Mouse (Mus musculus) heart, postnatal 0 days (tissue): ENCODE measurements around the gene Igfbp3. TPM values are rescaled to one million over a fixed set of nuclear protein-coding genes. Genes with fewer than 3 reads are reported as not detected.

Experiments used
- ATAC-seq: fragments of 200-750 bp; cut with Nextera tagmentation; 2 replicates; pipeline ENCODE4 v1.8.0; 2017; ENCODE audit warnings: low read depth, moderate number of reproducible peaks, moderate library complexity; ENCODE audit not compliant: insufficient read depth
- DNase-seq: peaks from one replicate; pipeline ENCODE4 v3.0.0-alpha.2; 2016; ENCODE audit warnings: low spot score
- H3K27ac ChIP-seq: fragments of 300-500 bp; sonication (generic); 2 replicates; pipeline ENCODE4 v1.5.1; 2014; ENCODE audit warnings: low read depth, mild to moderate bottlenecking
- H3K27me3 ChIP-seq: fragments of 300-500 bp; sonication (generic); 2 replicates; pipeline ENCODE4 v1.6.1; 2014; ENCODE audit warnings: low read length, mixed read lengths; ENCODE audit not compliant: control insufficient read depth, insufficient read depth
- H3K36me3 ChIP-seq: fragments of 300-500 bp; sonication (generic); replicated peaks from 2 replicates; pipeline ENCODE4 v1.6.1; 2014; ENCODE audit warnings: low read length, mixed read lengths; ENCODE audit not compliant: control insufficient read depth, insufficient read depth
- H3K4me1 ChIP-seq: fragments of 300-500 bp; sonication (generic); 2 replicates; pipeline ENCODE4 v1.6.1; 2014; ENCODE audit warnings: antibody characterized with exemption; ENCODE audit not compliant: control insufficient read depth, insufficient read depth
- H3K4me2 ChIP-seq: fragments of 300-500 bp; sonication (generic); 2 replicates; pipeline ENCODE4 v1.6.1; 2014; ENCODE audit warnings: low read depth, mild to moderate bottlenecking, low read length, moderate library complexity
- H3K4me3 ChIP-seq: fragments of 300-500 bp; sonication (generic); 2 replicates; pipeline ENCODE4 v1.5.1; 2014; ENCODE audit warnings: low read depth, low read length
- H3K9ac ChIP-seq: fragments of 300-500 bp; sonication (generic); replicated peaks from 2 replicates; pipeline ENCODE4 v1.6.1; 2014; ENCODE audit warnings: low read depth, low read length, mixed read lengths
- H3K9me3 ChIP-seq: fragments of 300-500 bp; sonication (generic); replicated peaks from 2 replicates; pipeline ENCODE4 v1.6.1; 2016; ENCODE audit warnings: low read length; ENCODE audit not compliant: control insufficient read depth
- CTCF ChIP-seq: IDR thresholded peaks from 2 replicates; pipeline ENCODE4 v1.5.1; 2016; ENCODE audit warnings: antibody characterized with exemption, control low read depth, low read depth
- EP300 ChIP-seq: IDR thresholded peaks from 2 replicates; pipeline ENCODE4 v1.6.1; 2016; ENCODE audit warnings: antibody characterized with exemption, low read depth
- WGBS: fragments of 180-500 bp; shearing (Covaris S2); extraction: QIAGEN DNeasy Blood & Tissue Kit; methylation state at CpG from one replicate; pipeline ENCODE4 v1.1.7; 2014; 5-methylcytosine and 5-hydroxymethylcytosine counted together
- polyA plus RNA-seq: library from polyadenylated mRNA; unstranded; fragments of >200 nt; fragmentation: Nextera tagmentation; extraction: Ambion mirVana; gene quantifications from 2 replicates; pipeline ENCODE4 v1.2.1, GENCODE M21; 2015
- total RNA-seq: library from RNA; depleted of rRNA; stranded (reverse); fragments of >200 nt; gene quantifications from 2 replicates; pipeline ENCODE4 v1.2.3, GENCODE M21; 2014; ENCODE audit warnings: low replicate concordance

Igfbp3 gene
- total and polyA plus RNA-seq, 2 experiments from 2014 or later: 17.2 to 46.5 TPM

DNA sequence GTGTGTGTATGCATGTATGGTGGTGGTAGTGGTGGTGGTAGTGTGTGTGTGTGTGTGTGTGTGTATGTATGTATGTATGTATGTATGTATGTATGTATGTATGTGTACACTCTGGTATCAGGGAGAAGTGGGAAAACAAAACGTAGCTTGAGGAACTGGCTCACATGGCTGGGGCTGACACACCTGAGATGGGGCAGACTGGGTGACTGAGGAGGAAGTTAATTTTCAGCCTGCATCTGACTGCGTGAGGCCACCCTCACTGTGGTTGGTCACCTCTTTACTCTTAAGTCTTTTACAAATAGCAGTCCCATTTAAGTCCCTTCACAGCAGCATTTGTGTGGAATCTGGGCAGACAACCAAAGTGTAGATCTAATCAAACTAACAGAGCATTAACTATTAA lies 34.4 kb downstream of the Igfbp3 start:
- no peak overlapping the region for H3K27ac ChIP-seq
- TF ChIP-seq EP300 (no peak), CTCF (no peak)
- 78% methylated on average over 2 of the region's 2 CpGs for WGBS

DNA sequence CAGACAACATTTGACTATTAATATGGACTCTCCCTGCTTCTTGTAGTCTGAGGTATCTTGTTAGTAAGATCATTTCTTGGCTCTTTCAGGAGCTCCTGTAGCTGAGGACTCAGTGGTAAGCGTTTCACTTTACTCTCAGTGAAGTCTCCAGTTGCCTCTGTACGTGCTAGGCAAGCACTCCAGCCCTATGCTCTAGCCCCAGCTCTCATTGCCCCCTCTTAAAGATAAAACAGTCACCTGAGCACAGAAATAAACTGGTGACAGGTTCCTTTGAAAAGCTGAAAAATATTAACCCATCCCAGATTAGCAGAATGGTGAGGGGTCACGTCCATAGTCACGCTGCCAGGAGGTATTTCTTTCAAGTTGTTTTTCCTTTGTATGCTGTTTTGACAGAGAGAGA lies 35.0 kb downstream of the Igfbp3 start:
- Histone ChIP-seq H3K9ac (no peak overlapping the region), H3K27me3 (no peaks in the 10 kb centered on the region), H3K4me1 (no peaks in the 10 kb centered on the region), H3K27ac (no peak overlapping the region), H3K4me3 (no peak overlapping the region), H3K4me2 (no peak overlapping the region), H3K9me3 (no peaks in the 10 kb centered on the region), H3K36me3 (no peaks in the 10 kb centered on the region)
- ATAC-seq (no peak), DNase-seq (no peak)
- WGBS: 53% methylated on average over 4 of the region's 4 CpGs
- TF ChIP-seq CTCF: no peak
- no peak for TF ChIP-seq EP300

More for the DNA sequence above, 34.4 kb downstream of the Igfbp3 start:
- Histone ChIP-seq H3K4me2 (no peak overlapping the region), H3K4me3 (no peak overlapping the region), H3K9ac (no peak overlapping the region), H3K4me1 (no peaks in the 10 kb centered on the region), H3K36me3 (no peaks in the 10 kb centered on the region), H3K9me3 (no peaks in the 10 kb centered on the region), H3K27me3 (no peaks in the 10 kb centered on the region)
- no peak for ATAC-seq
- DNase-seq: no peak

DNA sequence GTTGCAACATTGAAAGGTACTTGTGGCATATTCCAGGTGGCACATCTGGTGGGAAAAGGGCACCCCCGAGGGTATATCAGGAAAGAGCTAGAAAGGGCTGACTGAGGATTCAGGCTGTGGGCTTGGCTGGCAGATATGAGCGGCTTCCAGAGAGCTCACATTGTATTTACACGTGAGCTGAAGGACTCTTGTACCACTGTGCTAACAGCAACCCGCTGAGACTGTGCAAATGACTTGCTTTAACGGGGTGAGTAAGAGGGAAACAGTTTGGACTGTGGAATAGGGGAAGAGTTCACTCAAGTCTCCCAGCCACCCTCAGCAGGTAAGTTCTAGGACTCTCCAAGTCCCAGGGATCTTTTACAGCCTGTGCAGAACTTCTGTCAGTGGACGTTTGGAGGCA lies 40.1 kb downstream of the Igfbp3 start:
- H3K4me3 ChIP-seq: no peak overlapping the region
- DNase-seq (no peak), ATAC-seq (no peak)
- H3K36me3 ChIP-seq: no peaks in the 10 kb centered on the region
- no peak overlapping the region for H3K9ac ChIP-seq
- H3K27me3 ChIP-seq: no peaks in the 10 kb centered on the region
- TF ChIP-seq EP300 (no peak), CTCF (no peak)
- WGBS: 72% methylated on average over 6 of the region's 6 CpGs
- H3K9me3 ChIP-seq: no peaks in the 10 kb centered on the region
- H3K27ac ChIP-seq: no peak overlapping the region
- no peaks in the 10 kb centered on the region for H3K4me1 ChIP-seq
- H3K4me2 ChIP-seq: no peak overlapping the region

DNA sequence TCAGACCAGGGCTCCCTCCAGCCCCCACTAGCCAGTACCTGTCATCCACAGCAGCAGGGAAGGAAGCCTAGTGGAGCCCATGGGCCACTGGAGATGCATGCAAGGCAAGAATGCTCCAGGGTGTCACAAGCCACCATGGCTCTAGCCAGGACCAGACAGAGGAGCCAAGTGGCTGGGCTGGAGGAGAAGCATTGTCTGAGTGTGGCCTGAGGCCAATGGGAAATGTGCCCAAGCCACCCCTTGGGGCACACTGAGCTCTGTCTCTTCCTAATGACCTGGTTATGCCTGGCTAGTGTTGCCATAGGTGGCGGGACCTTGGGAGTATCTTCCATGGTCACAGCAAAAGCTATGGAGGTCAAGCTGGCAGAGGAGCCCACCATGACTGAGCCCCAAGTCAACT lies 44.1 kb downstream of the Igfbp3 start:
- no peak overlapping the region for H3K4me2 ChIP-seq
- ATAC-seq (no peak; the same call in 1 of the 2 replicates), DNase-seq (no peak)
- H3K9me3 ChIP-seq: no peaks in the 10 kb centered on the region
- H3K4me1 ChIP-seq: no peaks in the 10 kb centered on the region
- H3K4me3 ChIP-seq: no peak overlapping the region
- TF ChIP-seq CTCF (no peak), EP300 (no peak)
- H3K36me3 ChIP-seq: no peaks in the 10 kb centered on the region
- 100% methylated on average over 1 of the region's 1 CpGs for WGBS
- H3K9ac ChIP-seq: no peak overlapping the region
- H3K27ac ChIP-seq: no peak overlapping the region
- no peaks in the 10 kb centered on the region for H3K27me3 ChIP-seq

DNA sequence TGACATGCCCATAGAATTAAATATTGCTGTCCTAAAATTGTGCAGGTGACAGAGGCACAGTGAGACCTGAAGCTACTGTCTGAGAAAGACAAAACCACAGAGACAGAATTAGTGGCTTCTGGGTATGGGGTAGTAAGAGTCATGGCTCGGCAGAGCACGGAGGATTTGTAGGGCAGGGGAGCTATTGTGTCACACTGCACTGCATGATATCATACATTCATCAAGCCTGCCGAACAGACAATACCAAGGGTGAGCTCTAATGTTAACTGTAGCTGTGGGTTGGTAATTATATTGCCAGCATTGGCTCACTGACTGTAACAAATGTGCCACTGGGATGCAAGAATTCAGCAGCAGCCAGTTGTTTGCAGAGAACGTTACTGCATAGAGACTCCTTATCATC lies 49.3 kb downstream of the Igfbp3 start:
- WGBS: 69% methylated on average over 4 of the region's 4 CpGs
- H3K4me1 ChIP-seq: peaks cover 13% of the 10 kb centered on the region; the same call in 1 of the 2 replicates
- DNase-seq (no peak), ATAC-seq (no peak)
- no peak overlapping the region for H3K9ac ChIP-seq
- no peak overlapping the region for H3K4me3 ChIP-seq
- no peak overlapping the region for H3K27ac ChIP-seq
- no peaks in the 10 kb centered on the region for H3K36me3 ChIP-seq
- no peaks in the 10 kb centered on the region for H3K9me3 ChIP-seq
- TF ChIP-seq EP300: no peak
- no peak for TF ChIP-seq CTCF
- no peak overlapping the region for H3K4me2 ChIP-seq
- no peaks in the 10 kb centered on the region for H3K27me3 ChIP-seq

DNA sequence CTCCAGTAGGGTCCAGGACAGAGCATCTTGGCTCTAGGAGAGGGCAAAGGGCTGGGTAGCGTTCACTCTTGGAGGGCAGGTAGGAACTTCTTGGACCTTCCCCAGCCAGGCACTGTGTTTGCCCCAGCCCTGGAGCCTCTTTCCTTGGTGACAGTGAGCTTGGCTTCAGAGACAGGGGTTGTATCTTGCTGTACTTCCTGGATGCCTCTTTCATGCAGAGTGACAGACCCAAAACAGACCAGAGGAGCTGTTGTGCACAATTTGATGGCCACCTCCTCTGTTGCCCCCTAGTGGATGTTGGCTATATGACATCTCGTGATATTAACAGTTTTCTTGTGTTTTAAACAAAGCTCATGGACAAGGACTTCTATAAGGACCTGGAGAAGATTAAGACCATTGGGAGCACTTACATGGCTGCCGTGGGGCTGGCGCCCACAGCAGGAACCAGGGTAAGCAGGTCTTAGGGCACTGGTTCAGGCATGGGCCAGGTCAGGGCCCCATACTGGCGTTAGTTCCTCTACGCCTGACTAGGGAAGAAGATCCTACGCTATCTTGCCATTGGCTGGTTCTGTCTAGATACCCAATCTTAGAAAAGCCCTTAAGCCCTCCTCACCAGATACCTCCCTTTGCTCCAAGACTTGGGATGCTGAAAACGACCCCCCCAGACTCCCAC lies 52.1 kb downstream of the Igfbp3 start:
- Histone ChIP-seq H3K4me2 (no peak overlapping the region), H3K9ac (no peak overlapping the region), H3K4me1 (peaks cover 13% of the 10 kb centered on the region; the same call in 1 of the 2 replicates), H3K9me3 (no peaks in the 10 kb centered on the region), H3K4me3 (no peak overlapping the region), H3K36me3 (no peaks in the 10 kb centered on the region), H3K27ac (no peak overlapping the region), H3K27me3 (no peaks in the 10 kb centered on the region)
- TF ChIP-seq CTCF: peak; percentile 79
- no peak for TF ChIP-seq EP300
- WGBS: 69% methylated on average over 8 of the region's 8 CpGs
- DNase-seq (peak; percentile 14), ATAC-seq (no peak; the same call in 1 of the 2 replicates)
